Mouse (Mus musculus): ENCODE data around the gene Mybpc2. TPM values are rescaled to one million over a fixed set of nuclear protein-coding genes. Genes with fewer than 3 reads are reported as not detected.

Mybpc2 gene
- polyA plus RNA-seq, 1 experiment from 2014 or later, result 0.57 TPM

DNA sequence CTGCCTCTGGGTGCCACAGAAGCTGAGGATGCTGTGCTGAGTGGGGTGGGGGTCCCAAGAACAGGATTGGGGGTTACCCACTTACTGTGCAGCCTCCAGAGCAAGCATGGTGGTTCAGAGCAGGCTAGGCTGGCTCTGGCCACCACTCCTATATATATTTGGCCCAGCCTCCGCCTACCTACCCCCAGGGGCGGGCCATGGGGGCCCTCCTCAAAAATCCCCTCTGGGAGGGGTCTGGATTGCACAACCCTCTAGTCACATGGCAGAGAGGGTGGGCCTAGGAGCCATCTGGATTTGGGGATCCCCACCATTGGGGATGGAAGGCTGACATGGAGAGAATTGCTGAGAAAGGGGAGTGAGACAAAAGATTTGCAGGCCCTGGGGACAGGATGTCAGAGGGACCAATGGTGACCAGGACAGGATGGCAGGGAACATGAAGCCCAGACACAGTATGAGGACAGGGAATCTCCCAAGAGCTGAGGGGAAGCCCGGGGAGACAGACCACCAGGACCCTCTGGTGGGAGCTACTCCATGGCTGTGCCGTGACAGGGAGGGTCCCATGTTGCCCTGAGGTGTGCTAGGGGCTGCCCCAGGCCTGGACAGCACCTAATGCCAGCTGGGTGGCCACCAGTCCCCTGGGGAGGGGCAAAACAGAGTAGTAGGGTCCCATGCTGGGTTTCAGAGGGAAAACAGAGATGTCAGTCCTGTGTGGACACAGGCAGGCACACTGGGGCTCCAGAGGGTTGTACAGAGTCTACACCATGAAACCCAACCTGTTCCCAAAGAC is 7.7 kb upstream of the Mybpc2 start, which contains the start of gene Spib:
Gene Spib (minus strand): TSS at position 126 of the 787 bp plus-strand sequence.
- Histone ChIP-seq H3K27me3 (replicated peaks; ENCODE audit: control insufficient read depth, insufficient read depth, low read length) (peaks cover 9% of the 10 kb centered on the region; the same call in 1 of the 2 replicates), H3K4me1 (ENCODE audit: control insufficient read depth, insufficient read depth, low read length) (no peaks in the 10 kb centered on the region; the same call in 1 of the 2 replicates), H3K27ac (replicated peaks; ENCODE audit: low read depth, low read length) (no peak within 1 kb of the TSS), H3K36me3 (ENCODE audit: control insufficient read depth, insufficient read depth, low read length) (peaks cover 44% of the 10 kb centered on the region), H3K4me2 (ENCODE audit: low read depth, low read length) (no peak within 1 kb of the TSS), H3K4me3 (ENCODE audit: low read depth, low read length) (no peak within 1 kb of the TSS), H3K9ac (ENCODE audit: low read depth, low read length) (no peak within 1 kb of the TSS), H3K9me3 (ENCODE audit: control insufficient read depth, low read length) (no peaks in the 10 kb centered on the region)
- DNase-seq (ENCODE audit: low spot score) (no peak), ATAC-seq (ENCODE audit: low read depth) (no peak)
- 72% methylated on average over 4 of the region's 4 CpGs for WGBS

DNA sequence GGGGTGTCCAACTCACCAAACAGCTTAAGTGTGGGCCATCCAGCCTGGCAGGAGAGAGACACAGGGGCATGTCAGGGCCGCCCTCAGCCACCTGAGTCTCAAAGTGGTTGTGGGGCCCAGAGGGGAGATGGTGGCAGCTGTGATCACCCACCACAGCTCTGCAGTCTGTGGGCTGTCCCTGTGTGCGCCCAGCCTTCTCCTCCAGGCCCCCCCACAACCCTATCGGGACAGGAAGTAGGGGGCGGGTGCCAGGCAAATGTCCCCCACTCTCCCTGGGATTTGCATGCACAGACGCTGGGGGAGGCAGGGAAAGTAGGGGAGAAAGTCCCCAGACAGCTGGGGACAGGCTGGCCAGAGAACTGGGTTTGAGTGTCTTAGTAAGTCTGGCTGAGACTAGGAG is 6.8 kb upstream of the Mybpc2 start:
- Histone ChIP-seq H3K36me3 (ENCODE audit: control insufficient read depth, insufficient read depth, low read length) (peaks cover 35% of the 10 kb centered on the region), H3K27me3 (replicated peaks; ENCODE audit: control insufficient read depth, insufficient read depth, low read length) (peaks cover 12% of the 10 kb centered on the region), H3K27ac (replicated peaks; ENCODE audit: low read depth, low read length) (no peak overlapping the region), H3K9ac (ENCODE audit: low read depth, low read length) (no peak overlapping the region), H3K9me3 (ENCODE audit: control insufficient read depth, low read length) (no peaks in the 10 kb centered on the region), H3K4me3 (ENCODE audit: low read depth, low read length) (no peak overlapping the region), H3K4me1 (ENCODE audit: control insufficient read depth, insufficient read depth, low read length) (no peaks in the 10 kb centered on the region; the same call in 1 of the 2 replicates), H3K4me2 (ENCODE audit: low read depth, low read length) (no peak overlapping the region)
- ATAC-seq (ENCODE audit: low read depth), result no peak
- WGBS, result 48% methylated on average over 5 of the region's 5 CpGs
- no peak for DNase-seq (ENCODE audit: low spot score)

DNA sequence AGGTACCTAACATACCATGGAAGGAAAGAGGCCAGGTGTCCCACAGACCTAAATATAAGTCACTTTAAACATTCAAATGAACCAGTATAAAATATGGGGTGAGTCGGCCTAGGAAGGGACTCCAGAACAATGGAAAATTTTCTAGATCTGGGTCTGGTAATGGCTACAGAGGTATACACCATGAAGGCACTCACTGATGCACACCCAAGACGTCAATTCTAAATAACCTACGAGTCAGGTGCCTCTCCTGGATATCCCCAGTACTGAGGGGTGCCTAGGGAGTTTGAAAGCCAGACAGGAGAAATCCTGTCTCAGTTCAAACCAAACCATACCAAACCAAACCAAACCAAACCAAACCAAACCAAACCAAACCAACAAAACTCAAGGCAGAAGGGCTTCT is 6.1 kb upstream of the Mybpc2 start:
- no peak overlapping the region for H3K9ac ChIP-seq (ENCODE audit: low read depth, low read length)
- peaks cover 28% of the 10 kb centered on the region for H3K36me3 ChIP-seq (ENCODE audit: control insufficient read depth, insufficient read depth, low read length)
- no peak overlapping the region for H3K4me2 ChIP-seq (ENCODE audit: low read depth, low read length)
- ATAC-seq (ENCODE audit: low read depth), result no peak
- no peak overlapping the region for H3K4me3 ChIP-seq (ENCODE audit: low read depth, low read length)
- H3K27ac ChIP-seq (replicated peaks; ENCODE audit: low read depth, low read length), result no peak overlapping the region
- no peaks in the 10 kb centered on the region for H3K9me3 ChIP-seq (ENCODE audit: control insufficient read depth, low read length)
- DNase-seq (ENCODE audit: low spot score), result no peak
- WGBS, result 71% methylated on average over 3 of the region's 3 CpGs
- H3K4me1 ChIP-seq (ENCODE audit: control insufficient read depth, insufficient read depth, low read length), result no peaks in the 10 kb centered on the region; the same call in 1 of the 2 replicates
- H3K27me3 ChIP-seq (replicated peaks; ENCODE audit: control insufficient read depth, insufficient read depth, low read length), result peaks cover 18% of the 10 kb centered on the region

DNA sequence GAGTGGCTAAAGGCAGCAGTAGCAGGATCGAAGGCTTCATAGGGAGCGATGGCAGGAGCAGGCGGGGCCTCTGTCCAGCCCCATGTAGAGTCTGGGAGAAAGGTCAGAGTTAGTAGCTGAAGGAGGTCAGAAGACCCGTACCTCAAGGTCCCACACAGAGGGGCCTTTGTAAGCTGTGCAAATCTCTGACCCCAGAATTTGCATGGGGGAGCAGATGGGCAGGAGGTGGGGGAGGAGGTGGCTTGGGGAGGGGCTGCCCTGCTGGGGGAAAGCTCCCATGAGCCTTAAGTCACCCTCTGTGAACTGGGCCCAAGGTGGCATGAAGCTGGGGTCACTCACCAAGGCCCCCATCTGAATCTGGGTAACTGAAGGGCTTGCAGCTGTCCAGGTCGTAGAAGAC is 5.1 kb upstream of the Mybpc2 start:
- H3K4me2 ChIP-seq (ENCODE audit: low read depth, low read length), result no peak overlapping the region
- 51% methylated on average over 4 of the region's 5 CpGs for WGBS
- ATAC-seq (ENCODE audit: low read depth) (no peak), DNase-seq (ENCODE audit: low spot score) (no peak)
- no peak overlapping the region; the same call in 1 of the 2 replicates for H3K9ac ChIP-seq (ENCODE audit: low read depth, low read length)
- peaks cover 6% of the 10 kb centered on the region; the same call in 1 of the 2 replicates for H3K4me1 ChIP-seq (ENCODE audit: control insufficient read depth, insufficient read depth, low read length)
- no peaks in the 10 kb centered on the region for H3K9me3 ChIP-seq (ENCODE audit: control insufficient read depth, low read length)
- no peak overlapping the region for H3K4me3 ChIP-seq (ENCODE audit: low read depth, low read length)
- peaks cover 27% of the 10 kb centered on the region for H3K27me3 ChIP-seq (replicated peaks; ENCODE audit: control insufficient read depth, insufficient read depth, low read length)
- no peak overlapping the region for H3K27ac ChIP-seq (replicated peaks; ENCODE audit: low read depth, low read length)
- peaks cover 18% of the 10 kb centered on the region; the same call in 1 of the 2 replicates for H3K36me3 ChIP-seq (ENCODE audit: control insufficient read depth, insufficient read depth, low read length)

DNA sequence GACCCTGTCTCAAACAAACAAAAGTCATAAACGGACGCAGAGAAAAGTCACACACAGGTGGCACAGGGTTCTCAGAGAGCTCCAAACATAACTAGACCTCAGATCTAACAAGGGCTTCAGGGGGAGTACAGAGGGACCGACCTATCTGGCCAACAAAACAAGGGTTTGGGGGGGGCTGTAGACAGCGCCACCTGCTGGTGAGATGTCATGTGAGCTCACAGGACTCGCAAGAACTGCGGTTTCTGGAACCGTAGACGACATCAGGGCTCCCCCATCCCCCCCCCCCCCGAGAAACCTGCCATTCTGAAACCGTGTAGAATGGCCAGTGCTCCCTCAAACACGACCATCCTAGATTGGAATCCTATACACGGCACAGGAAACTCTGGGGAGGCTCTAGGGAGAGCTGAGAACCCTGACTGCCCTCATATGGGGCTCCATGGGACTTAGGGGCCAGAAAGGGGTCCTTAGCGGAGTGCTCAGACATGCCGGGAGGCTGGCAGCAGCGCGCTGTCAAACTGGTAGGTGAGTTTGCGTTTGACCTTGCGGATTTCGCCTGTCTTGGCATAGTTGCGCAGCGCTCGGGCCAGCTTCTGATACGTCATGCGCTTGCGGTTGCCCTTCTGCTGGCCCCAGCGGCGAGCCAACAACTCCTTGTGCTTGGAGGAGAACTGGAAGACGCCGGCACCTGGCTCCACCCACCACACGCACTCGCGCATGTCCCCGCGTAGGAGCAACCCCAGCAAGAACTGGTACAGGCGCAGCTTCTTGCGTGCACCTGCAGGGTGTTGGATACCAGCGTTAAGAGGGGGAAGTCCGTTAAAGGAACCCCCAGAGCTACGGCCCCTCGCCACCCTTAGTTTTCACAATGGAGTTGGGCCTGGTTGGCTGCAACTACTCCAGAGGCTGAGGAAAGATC is 3.3 kb upstream of the Mybpc2 start:
- Histone ChIP-seq H3K27me3 (replicated peaks; ENCODE audit: control insufficient read depth, insufficient read depth, low read length) (peaks cover 44% of the 10 kb centered on the region), H3K36me3 (ENCODE audit: control insufficient read depth, insufficient read depth, low read length) (0 out of 2 replicates have a peak, but pooled peaks cover 2% of the 10 kb centered on the region), H3K9me3 (ENCODE audit: control insufficient read depth, low read length) (no peaks in the 10 kb centered on the region), H3K9ac (ENCODE audit: low read depth, low read length) (peak overlapping the region; percentile 58), H3K4me2 (ENCODE audit: low read depth, low read length) (peak overlapping the region; percentile 85), H3K4me3 (ENCODE audit: low read depth, low read length) (peak overlapping the region; percentile 39), H3K4me1 (ENCODE audit: control insufficient read depth, insufficient read depth, low read length) (peaks cover 6% of the 10 kb centered on the region; the same call in 1 of the 2 replicates), H3K27ac (replicated peaks; ENCODE audit: low read depth, low read length) (no peak overlapping the region)
- DNase-seq (ENCODE audit: low spot score) (peak; percentile 71), ATAC-seq (ENCODE audit: low read depth) (peak; percentile 63)
- WGBS, result 6% methylated on average over 35 of the region's 40 CpGs

DNA sequence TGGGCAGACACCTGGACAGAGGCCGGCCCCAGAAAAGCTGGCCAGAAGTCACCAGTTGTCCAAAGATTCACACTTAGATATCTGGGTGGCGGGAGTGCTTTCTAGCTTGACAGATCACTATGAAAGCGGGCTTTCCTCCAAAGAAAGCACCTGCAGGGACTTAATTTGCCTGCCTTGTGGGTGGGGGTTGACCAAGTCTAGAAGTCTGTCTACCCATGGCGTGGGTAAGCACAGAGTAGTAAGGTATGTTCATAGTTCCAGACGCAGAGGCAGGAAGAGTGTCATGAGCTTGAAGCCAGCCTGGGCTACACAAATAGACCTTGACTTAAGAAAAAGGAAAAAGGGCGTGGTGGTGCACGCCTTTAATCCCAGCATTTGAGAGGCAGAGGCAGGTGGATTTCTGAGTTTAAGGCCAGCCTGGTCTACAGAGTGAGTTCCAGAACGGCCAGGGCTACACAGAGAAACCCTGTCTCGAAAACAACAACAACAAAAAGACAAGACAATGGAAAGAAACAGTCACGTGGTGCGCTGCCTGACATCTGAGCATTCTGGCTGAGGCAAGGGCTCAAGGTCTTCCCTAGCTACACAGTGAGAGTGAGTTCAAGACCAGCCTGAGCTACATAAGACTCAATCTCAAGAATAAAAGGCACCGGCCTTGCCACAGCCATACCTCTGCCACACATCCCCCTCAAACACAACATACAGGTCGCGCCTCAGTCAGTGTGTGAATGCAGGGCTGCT is 2.1 kb upstream of the Mybpc2 start:
- Histone ChIP-seq H3K4me2 (ENCODE audit: low read depth, low read length) (no peak overlapping the region), H3K27me3 (replicated peaks; ENCODE audit: control insufficient read depth, insufficient read depth, low read length) (peaks cover 54% of the 10 kb centered on the region), H3K4me3 (ENCODE audit: low read depth, low read length) (no peak overlapping the region), H3K4me1 (ENCODE audit: control insufficient read depth, insufficient read depth, low read length) (peaks cover 6% of the 10 kb centered on the region; the same call in 1 of the 2 replicates), H3K36me3 (ENCODE audit: control insufficient read depth, insufficient read depth, low read length) (no peaks in the 10 kb centered on the region), H3K27ac (replicated peaks; ENCODE audit: low read depth, low read length) (no peak overlapping the region), H3K9me3 (ENCODE audit: control insufficient read depth, low read length) (no peaks in the 10 kb centered on the region), H3K9ac (ENCODE audit: low read depth, low read length) (no peak overlapping the region)
- 87% methylated on average over 14 of the region's 14 CpGs for WGBS
- DNase-seq (ENCODE audit: low spot score) (no peak), ATAC-seq (ENCODE audit: low read depth) (no peak)

DNA sequence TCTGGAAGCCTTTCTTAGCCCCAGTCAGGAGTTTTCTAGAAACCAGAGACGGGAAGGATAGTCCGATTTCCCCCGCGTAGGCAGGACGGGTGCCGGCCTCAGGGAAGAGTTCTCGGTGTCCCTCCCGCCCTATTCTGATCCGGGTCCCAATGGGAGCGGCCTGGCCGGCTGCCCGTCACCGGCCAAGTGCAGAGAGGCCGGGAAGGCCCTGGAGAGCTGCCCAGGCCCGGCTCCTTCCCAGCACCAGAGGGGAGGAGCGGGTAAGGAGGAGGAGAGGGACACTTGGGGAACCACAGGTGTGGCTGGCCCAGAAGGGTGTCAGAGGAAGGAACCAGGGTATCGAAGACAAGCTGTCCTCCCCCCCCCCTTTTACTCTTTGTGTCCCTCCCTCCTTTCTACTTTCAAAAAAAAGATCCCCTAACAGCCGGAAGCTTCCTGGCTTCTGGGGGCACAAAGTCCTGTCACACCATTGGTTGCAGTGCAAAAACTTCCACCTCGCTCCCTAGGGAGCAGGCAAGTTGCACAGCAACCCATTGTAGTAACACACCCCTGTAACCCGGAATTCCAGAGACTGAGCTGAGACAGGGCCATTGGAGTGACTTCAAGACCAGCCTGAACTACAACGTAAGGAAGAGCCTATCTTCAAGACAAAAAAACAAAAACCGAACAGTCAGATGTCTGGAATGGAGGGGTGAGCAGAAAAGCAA is 823 bp upstream of the Mybpc2 start:
- Histone ChIP-seq H3K4me2 (ENCODE audit: low read depth, low read length) (peak overlapping the region; percentile 25; the same call in 1 of the 2 replicates), H3K4me1 (ENCODE audit: control insufficient read depth, insufficient read depth, low read length) (peaks cover 6% of the 10 kb centered on the region; the same call in 1 of the 2 replicates), H3K27me3 (replicated peaks; ENCODE audit: control insufficient read depth, insufficient read depth, low read length) (peaks cover 59% of the 10 kb centered on the region), H3K36me3 (ENCODE audit: control insufficient read depth, insufficient read depth, low read length) (no peaks in the 10 kb centered on the region), H3K4me3 (ENCODE audit: low read depth, low read length) (no peak overlapping the region), H3K27ac (replicated peaks; ENCODE audit: low read depth, low read length) (no peak overlapping the region), H3K9me3 (ENCODE audit: control insufficient read depth, low read length) (no peaks in the 10 kb centered on the region), H3K9ac (ENCODE audit: low read depth, low read length) (0 out of 2 replicates have a peak overlapping the region, but pooled peaks have one; percentile 16)
- DNase-seq (ENCODE audit: low spot score) (peak; percentile 46), ATAC-seq (ENCODE audit: low read depth) (peak; percentile 7; the same call in 1 of the 2 replicates)
- WGBS, result 11% methylated on average over 19 of the region's 22 CpGs
